Mouse (Mus musculus): Measurements from ENCODE around the gene Zc3h6. TPM values are rescaled to one million over a fixed set of nuclear protein-coding genes. Genes with fewer than 3 reads are reported as not detected.

Gene Zc3h6
- total RNA-seq, 2 experiments from 2014 or later, result 12.1 to 14.5 TPM

Small RNA genes within 50 kb of the gene (microRNA-seq; reads per million reads assigned to microRNA genes)
- 0 reads per million in 2 experiments for gene Gm22859

Other genes starting within 250 kb of the Zc3h6 start
- gene Tmem87b, start 149.3 kb upstream of the Zc3h6 start, total RNA-seq (2021), result 10 to 100 TPM; 29.8 to 34.7 TPM
- gene Fbln7, start 104.4 kb upstream of the Zc3h6 start, total RNA-seq (2021), result 1 to 10 TPM; 1.9 to 2.3 TPM
- 1 to 10 TPM; 4.3 to 5.5 TPM for gene Zc3h8, start 23.3 kb upstream of the Zc3h6 start, total RNA-seq (2021)
- gene Gm10762, start 323 bp downstream of the Zc3h6 start, total RNA-seq (2021), result 10 to 100 TPM in 1 of 2 experiments, 1 to 10 TPM in 1; 7.5 to 11.0 TPM
- under 1 TPM; 0.09 to 0.17 TPM for gene Vinac1, start 80.8 kb downstream of the Zc3h6 start, total RNA-seq (2021)
- gene Ttl, start 98.5 kb downstream of the Zc3h6 start, total RNA-seq (2021), result 10 to 100 TPM; 45.0 to 49.2 TPM
- 10 to 100 TPM; 16.1 to 17.8 TPM for gene Polr1b, start 133.6 kb downstream of the Zc3h6 start, total RNA-seq (2021)
- gene Chchd5, start 162.3 kb downstream of the Zc3h6 start, total RNA-seq (2021), result 10 to 100 TPM; 11.8 to 13.5 TPM
- 100 to 1,000 TPM; 110 to 130 TPM for gene Slc20a1, start 231.4 kb downstream of the Zc3h6 start, total RNA-seq (2021)

All from layer of hippocampus, postnatal 14 days (tissue).